Mouse (Mus musculus): ENCODE results near the gene Kcp. TPM values are rescaled to one million over a fixed set of nuclear protein-coding genes. Genes with fewer than 3 reads are reported as not detected.

The Kcp gene
- polyA plus RNA-seq, 1 experiment from 2014 or later, result 16.9 TPM

GRCm38 (mm10) chr6:29537221-29537620 is 29.5 kb upstream of the Kcp start:
- H3K4me3 ChIP-seq (replicated peaks; ENCODE audit: low read length), result no peak overlapping the region
- H3K27me3 ChIP-seq (ENCODE audit: control insufficient read depth, insufficient read depth, low read length), result no peaks in the 10 kb centered on the region
- no peak overlapping the region for H3K4me2 ChIP-seq (ENCODE audit: low read depth, low read length)
- ATAC-seq (ENCODE audit: insufficient read depth, low FRiP score), result no peak
- H3K9me3 ChIP-seq (replicated peaks; ENCODE audit: control insufficient read depth, low read length), result no peaks in the 10 kb centered on the region
- peaks cover 6% of the 10 kb centered on the region; the same call in 1 of the 2 replicates for H3K36me3 ChIP-seq (ENCODE audit: control insufficient read depth, insufficient read depth, low read length)
- no peak overlapping the region for H3K27ac ChIP-seq (ENCODE audit: low read length)
- WGBS, result 82% methylated on average over 3 of the region's 3 CpGs
- H3K4me1 ChIP-seq (ENCODE audit: control insufficient read depth, insufficient read depth, low read length), result no peaks in the 10 kb centered on the region
- no peak overlapping the region for H3K9ac ChIP-seq (ENCODE audit: low read length)

- no peak overlapping the region for H3K4me3 ChIP-seq (replicated peaks; ENCODE audit: low read length)
- WGBS, result 70% methylated on average over 4 of the region's 4 CpGs
- H3K4me1 ChIP-seq (ENCODE audit: control insufficient read depth, insufficient read depth, low read length), result no peaks in the 10 kb centered on the region
- H3K27ac ChIP-seq (ENCODE audit: low read length), result no peak overlapping the region
- peaks cover 4% of the 10 kb centered on the region; the same call in 1 of the 2 replicates for H3K36me3 ChIP-seq (ENCODE audit: control insufficient read depth, insufficient read depth, low read length)
- H3K9me3 ChIP-seq (replicated peaks; ENCODE audit: control insufficient read depth, low read length), result no peaks in the 10 kb centered on the region
- H3K4me2 ChIP-seq (ENCODE audit: low read depth, low read length), result no peak overlapping the region
- no peak overlapping the region for H3K9ac ChIP-seq (ENCODE audit: low read length)
- H3K27me3 ChIP-seq (ENCODE audit: control insufficient read depth, insufficient read depth, low read length), result no peaks in the 10 kb centered on the region
- no peak for ATAC-seq (ENCODE audit: insufficient read depth, low FRiP score)
These were observed 29.0 kb upstream of the Kcp start for GRCm38 (mm10) chr6:29536651-29537193.

- Histone ChIP-seq H3K36me3 (ENCODE audit: control insufficient read depth, insufficient read depth, low read length) (no peaks in the 10 kb centered on the region), H3K4me1 (ENCODE audit: control insufficient read depth, insufficient read depth, low read length) (no peaks in the 10 kb centered on the region), H3K27ac (ENCODE audit: low read length) (no peak overlapping the region), H3K9me3 (replicated peaks; ENCODE audit: control insufficient read depth, low read length) (no peaks in the 10 kb centered on the region), H3K9ac (ENCODE audit: low read length) (no peak overlapping the region), H3K4me2 (ENCODE audit: low read depth, low read length) (no peak overlapping the region), H3K4me3 (replicated peaks; ENCODE audit: low read length) (no peak overlapping the region), H3K27me3 (ENCODE audit: control insufficient read depth, insufficient read depth, low read length) (no peaks in the 10 kb centered on the region)
- WGBS, result 59% methylated on average over 6 of the region's 6 CpGs
- ATAC-seq (ENCODE audit: insufficient read depth, low FRiP score), result no peak
These were observed 27.6 kb upstream of the Kcp start for GRCm38 (mm10) chr6:29535316-29535715.

- Histone ChIP-seq H3K9me3 (replicated peaks; ENCODE audit: control insufficient read depth, low read length) (peaks cover 4% of the 10 kb centered on the region; the same call in 1 of the 2 replicates), H3K27ac (ENCODE audit: low read length) (no peak overlapping the region), H3K4me1 (ENCODE audit: control insufficient read depth, insufficient read depth, low read length) (peaks cover 32% of the 10 kb centered on the region), H3K36me3 (ENCODE audit: control insufficient read depth, insufficient read depth, low read length) (no peaks in the 10 kb centered on the region), H3K4me3 (replicated peaks; ENCODE audit: low read length) (no peak overlapping the region), H3K27me3 (ENCODE audit: control insufficient read depth, insufficient read depth, low read length) (peaks cover 18% of the 10 kb centered on the region), H3K4me2 (ENCODE audit: low read depth, low read length) (no peak overlapping the region), H3K9ac (ENCODE audit: low read length) (no peak overlapping the region)
- WGBS, result 51% methylated on average over 4 of the region's 4 CpGs
- no peak for ATAC-seq (ENCODE audit: insufficient read depth, low FRiP score)
These were observed 22.3 kb upstream of the Kcp start for GRCm38 (mm10) chr6:29530050-29530449.

GRCm38 (mm10) chr6:29529444-29529820 is 21.7 kb upstream of the Kcp start:
- no peaks in the 10 kb centered on the region for H3K36me3 ChIP-seq (ENCODE audit: control insufficient read depth, insufficient read depth, low read length)
- WGBS, result 33% methylated on average over 2 of the region's 2 CpGs
- H3K27me3 ChIP-seq (ENCODE audit: control insufficient read depth, insufficient read depth, low read length), result peaks cover 18% of the 10 kb centered on the region
- peaks cover 4% of the 10 kb centered on the region; the same call in 1 of the 2 replicates for H3K9me3 ChIP-seq (replicated peaks; ENCODE audit: control insufficient read depth, low read length)
- H3K9ac ChIP-seq (ENCODE audit: low read length), result no peak overlapping the region; the same call in 1 of the 2 replicates
- H3K4me2 ChIP-seq (ENCODE audit: low read depth, low read length), result peak overlapping the region; percentile 99; the same call in 1 of the 2 replicates
- no peak overlapping the region for H3K27ac ChIP-seq (ENCODE audit: low read length)
- peak overlapping the region; percentile 11; the same call in 1 of the 2 replicates for H3K4me3 ChIP-seq (replicated peaks; ENCODE audit: low read length)
- no peak for ATAC-seq (ENCODE audit: insufficient read depth, low FRiP score)
- peaks cover 32% of the 10 kb centered on the region for H3K4me1 ChIP-seq (ENCODE audit: control insufficient read depth, insufficient read depth, low read length)

- WGBS, result 20% methylated on average over 13 of the region's 13 CpGs
- Histone ChIP-seq H3K9ac (ENCODE audit: low read length) (peak overlapping the region; percentile 8; the same call in 1 of the 2 replicates), H3K27me3 (ENCODE audit: control insufficient read depth, insufficient read depth, low read length) (peaks cover 18% of the 10 kb centered on the region), H3K36me3 (ENCODE audit: control insufficient read depth, insufficient read depth, low read length) (no peaks in the 10 kb centered on the region), H3K4me1 (ENCODE audit: control insufficient read depth, insufficient read depth, low read length) (peaks cover 36% of the 10 kb centered on the region), H3K9me3 (replicated peaks; ENCODE audit: control insufficient read depth, low read length) (peaks cover 4% of the 10 kb centered on the region; the same call in 1 of the 2 replicates), H3K4me3 (replicated peaks; ENCODE audit: low read length) (peak overlapping the region; percentile 66), H3K27ac (ENCODE audit: low read length) (0 out of 2 replicates have a peak overlapping the region, but pooled peaks have one; percentile 6), H3K4me2 (ENCODE audit: low read depth, low read length) (peak overlapping the region; percentile 99)
- ATAC-seq (ENCODE audit: insufficient read depth, low FRiP score), result no peak
These were observed 21.1 kb upstream of the Kcp start for GRCm38 (mm10) chr6:29528561-29529443.

GRCm38 (mm10) chr6:29528165-29528505 is 20.4 kb upstream of the Kcp start:
- WGBS, result 12% methylated on average over 8 of the region's 8 CpGs
- no peak for ATAC-seq (ENCODE audit: insufficient read depth, low FRiP score)

GRCm38 (mm10) chr6:29527361-29528164 is 19.8 kb upstream of the Kcp start:
- H3K4me3 ChIP-seq (replicated peaks; ENCODE audit: low read length), result peak overlapping the region; percentile 66
- no peaks in the 10 kb centered on the region for H3K36me3 ChIP-seq (ENCODE audit: control insufficient read depth, insufficient read depth, low read length)
- peak overlapping the region; percentile 77 for H3K9ac ChIP-seq (ENCODE audit: low read length)
- peaks cover 4% of the 10 kb centered on the region; the same call in 1 of the 2 replicates for H3K9me3 ChIP-seq (replicated peaks; ENCODE audit: control insufficient read depth, low read length)
- H3K27me3 ChIP-seq (ENCODE audit: control insufficient read depth, insufficient read depth, low read length), result peaks cover 18% of the 10 kb centered on the region
- peaks cover 38% of the 10 kb centered on the region for H3K4me1 ChIP-seq (ENCODE audit: control insufficient read depth, insufficient read depth, low read length)
- WGBS, result 6% methylated on average over 34 of the region's 34 CpGs
- H3K4me2 ChIP-seq (ENCODE audit: low read depth, low read length), result peak overlapping the region; percentile 99
- no peak overlapping the region; the same call in 1 of the 2 replicates for H3K27ac ChIP-seq (ENCODE audit: low read length)
- 0 out of 2 replicates have a peak, but pooled peaks have one; percentile 35 for ATAC-seq (ENCODE audit: insufficient read depth, low FRiP score)

More at GRCm38 (mm10) chr6:29528165-29528505, 20.4 kb upstream of the Kcp start:
- H3K27me3 ChIP-seq (ENCODE audit: control insufficient read depth, insufficient read depth, low read length), result peaks cover 18% of the 10 kb centered on the region
- H3K9me3 ChIP-seq (replicated peaks; ENCODE audit: control insufficient read depth, low read length), result peaks cover 4% of the 10 kb centered on the region; the same call in 1 of the 2 replicates
- peak overlapping the region; percentile 77 for H3K9ac ChIP-seq (ENCODE audit: low read length)
- H3K4me3 ChIP-seq (replicated peaks; ENCODE audit: low read length), result peak overlapping the region; percentile 66
- H3K4me1 ChIP-seq (ENCODE audit: control insufficient read depth, insufficient read depth, low read length), result peaks cover 36% of the 10 kb centered on the region
- no peaks in the 10 kb centered on the region for H3K36me3 ChIP-seq (ENCODE audit: control insufficient read depth, insufficient read depth, low read length)
- H3K4me2 ChIP-seq (ENCODE audit: low read depth, low read length), result peak overlapping the region; percentile 99
- H3K27ac ChIP-seq (ENCODE audit: low read length), result no peak overlapping the region
